Mouse (Mus musculus): ENCODE data around the gene Zdhhc24.

DNA sequence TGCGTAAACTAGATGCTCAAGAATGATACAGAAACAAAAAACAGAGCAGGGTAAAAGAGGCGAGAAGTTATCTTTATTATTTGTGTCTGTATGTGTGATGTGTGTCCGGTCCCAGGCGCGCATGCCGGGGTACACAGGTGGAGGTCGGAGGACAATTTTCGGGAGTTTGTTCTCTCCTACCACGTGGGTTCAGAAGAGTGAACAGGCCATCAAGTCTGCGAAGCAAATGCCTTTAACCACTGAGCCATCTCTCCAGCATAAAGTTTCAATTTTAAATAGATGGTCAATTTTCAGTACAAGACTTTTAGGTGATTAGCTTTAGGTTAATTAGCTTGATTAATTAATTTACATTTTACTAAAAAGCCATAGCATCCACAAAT is 846 bp downstream of the Zdhhc24 start:
- TF ChIP-seq E2F4 (IDR thresholded peaks at IDR 0.05; ENCODE audit: insufficient read depth) (no peak), POLR2A (IDR thresholded peaks at IDR 0.05; ENCODE audit: insufficient read length, low read depth) (no peak), USF1 (IDR thresholded peaks at IDR 0.05; ENCODE audit: low read depth) (no peak), TCF12 (IDR thresholded peaks at IDR 0.05; ENCODE audit: insufficient read depth, poor library complexity, severe bottlenecking) (no peak), MYOD1 (IDR thresholded peaks at IDR 0.05; ENCODE audit: control insufficient read depth in 1 of 3, insufficient read length in 2 of 3, low read depth in 2 of 3) (no peak), SRF (IDR thresholded peaks at IDR 0.05; ENCODE audit: control insufficient read depth, insufficient read length, low read depth) (no peak), CEBPB (IDR thresholded peaks at IDR 0.05; ENCODE audit: insufficient read depth, poor library complexity, severe bottlenecking) (no peak), MYOG (IDR thresholded peaks at IDR 0.05; ENCODE audit: control insufficient read depth in 1 of 3, insufficient read depth in 1 of 3, insufficient read length in 2 of 3, low read depth in 2 of 3) (no peak), MAX (IDR thresholded peaks at IDR 0.05; ENCODE audit: low read depth) (no peak)
